Mouse (Mus musculus): ENCODE measurements around the gene Kcna3.

- TF ChIP-seq POLR2A (IDR thresholded peaks at IDR 0.05; ENCODE audit: low read depth, low read length) (no peak), CTCF (IDR thresholded peaks at IDR 0.05; ENCODE audit: extremely low read depth, insufficient read length, insufficient replicate concordance, low read depth, low read length) (no peak)
These were observed 51.4 kb downstream of the Kcna3 start for GRCm38 (mm10) chr3:107087410-107087809.
